Mouse (Mus musculus): ENCODE results near the gene Ptbp1.

Ptbp1 gene

DNA sequence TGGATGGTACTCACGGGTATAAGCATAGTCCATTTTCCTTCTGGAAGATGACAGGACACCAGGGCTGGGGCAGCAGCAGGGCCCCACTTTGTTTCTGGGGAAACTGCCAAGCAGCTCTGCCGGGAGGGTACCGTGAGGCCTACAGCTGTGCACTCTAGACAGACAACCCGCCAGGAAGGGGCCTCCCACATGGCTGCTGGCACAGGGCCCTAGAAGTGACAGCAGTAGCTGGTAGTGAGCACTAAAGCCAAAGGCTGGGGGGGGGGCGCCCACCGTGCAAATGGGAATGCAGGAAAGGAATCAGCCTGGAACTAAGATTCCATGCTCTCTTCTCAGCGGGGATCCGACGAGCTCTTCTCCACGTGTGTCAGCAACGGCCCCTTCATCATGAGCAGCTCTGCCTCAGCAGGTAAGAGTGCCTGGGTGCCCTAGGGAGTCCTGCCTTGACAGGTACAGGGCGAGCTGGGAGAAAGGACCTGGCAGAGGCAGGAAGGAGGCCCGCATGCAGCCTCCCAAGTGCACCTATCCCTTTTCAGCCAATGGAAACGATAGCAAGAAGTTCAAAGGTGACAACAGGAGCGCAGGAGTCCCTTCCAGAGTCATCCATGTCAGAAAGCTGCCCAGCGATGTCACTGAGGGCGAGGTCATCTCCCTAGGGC, 4.3 kb downstream of the Ptbp1 start:
- peak in 1 of 2 experiments; percentile 38 for DNase-seq (ENCODE audit: low spot score in 2 of 2)

GRCm38 (mm10) chr10:79859116-79859515, 4.9 kb downstream of the Ptbp1 start:
- no peak for DNase-seq (ENCODE audit: low spot score in 2 of 2)

GRCm38 (mm10) chr10:79860079-79860911, 6.1 kb downstream of the Ptbp1 start:
- DNase-seq (ENCODE audit: low spot score in 2 of 2): no peak

DNA sequence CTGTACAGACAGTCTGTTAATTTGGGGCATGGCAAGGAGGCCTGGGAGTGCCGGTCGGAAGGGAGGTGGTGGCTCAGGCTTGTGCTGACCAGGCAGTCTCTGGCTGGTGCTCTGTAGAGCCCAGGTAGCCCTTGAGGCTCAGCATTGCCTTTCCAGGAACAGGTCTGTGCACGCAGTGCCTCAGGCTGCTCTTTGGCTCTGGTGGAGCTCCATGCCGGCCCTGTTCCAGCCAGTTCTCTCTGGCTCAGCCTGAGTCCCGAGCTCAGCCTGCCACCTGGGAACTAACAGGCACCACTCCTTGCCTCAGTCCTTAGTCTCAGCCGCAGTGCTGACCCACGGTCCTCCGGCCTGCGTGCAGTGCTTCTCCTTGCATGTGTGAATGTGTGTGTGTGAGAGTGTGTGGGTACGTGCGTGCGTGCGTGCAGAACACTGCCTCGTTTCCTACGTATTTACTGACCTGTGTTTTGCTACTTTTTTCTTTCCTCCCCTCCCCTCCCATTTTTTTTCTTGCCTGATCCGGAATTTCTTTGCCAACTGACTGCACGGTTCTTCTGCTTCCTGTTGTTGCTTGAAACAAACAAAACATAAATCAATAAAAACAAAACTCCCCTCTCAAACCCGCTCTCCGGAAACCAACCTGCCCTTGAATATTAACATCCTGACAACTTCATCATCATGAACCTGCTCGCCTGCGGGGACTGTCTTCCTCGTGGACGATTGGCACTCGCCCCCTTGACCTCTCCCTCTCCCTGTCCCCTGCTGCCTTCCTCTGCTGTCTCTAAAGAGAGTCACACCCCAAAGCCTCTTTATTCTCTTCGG, 7.2 kb downstream of the Ptbp1 start:
- DNase-seq (ENCODE audit: low spot score in 2 of 2): peak in 1 of 2 experiments; percentile 52

GRCm38 (mm10) chr10:79862049-79862788, 8.0 kb downstream of the Ptbp1 start:
- no peak for DNase-seq (ENCODE audit: low spot score in 2 of 2)

DNA sequence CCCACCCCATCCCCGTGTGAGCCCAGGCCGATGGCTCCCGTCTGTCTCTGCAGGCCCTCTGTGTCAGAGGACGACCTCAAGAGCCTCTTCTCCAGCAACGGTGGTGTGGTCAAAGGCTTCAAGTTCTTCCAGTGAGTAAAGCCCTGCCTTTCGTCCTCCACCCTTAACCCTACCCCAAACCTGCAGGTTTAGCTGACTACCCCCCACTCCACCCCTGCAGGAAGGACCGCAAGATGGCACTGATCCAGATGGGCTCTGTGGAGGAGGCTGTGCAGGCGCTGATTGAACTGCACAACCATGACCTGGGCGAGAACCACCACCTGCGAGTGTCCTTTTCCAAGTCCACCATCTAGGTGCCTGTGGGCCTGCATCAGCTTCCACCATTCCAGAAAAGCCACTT, 8.7 kb downstream of the Ptbp1 start:
- no peak for DNase-seq (ENCODE audit: low spot score in 2 of 2)

GRCm38 (mm10) chr10:79864351-79865188, 10.3 kb downstream of the Ptbp1 start:
- no peak for DNase-seq (ENCODE audit: low spot score in 2 of 2)

DNA sequence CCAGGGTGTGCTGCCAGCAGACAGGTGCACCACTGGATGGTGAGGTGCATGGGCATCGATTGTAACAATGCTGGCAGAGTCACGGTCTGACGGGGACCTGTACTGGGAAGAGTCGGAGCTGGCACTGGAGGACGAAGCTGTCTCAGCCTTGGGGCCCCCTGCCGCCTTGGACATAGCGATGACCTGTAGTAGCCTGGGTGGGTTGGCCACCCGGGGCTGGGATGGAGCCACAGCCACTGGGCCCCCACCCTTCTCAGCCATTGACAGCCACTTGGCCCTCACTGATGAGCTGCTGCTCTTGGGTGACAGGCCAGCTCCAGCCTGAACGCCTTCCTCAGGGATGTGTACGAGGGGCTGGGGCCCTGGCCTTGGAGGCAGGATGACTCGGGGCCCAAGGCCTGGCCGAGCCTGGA, 11.0 kb downstream of the Ptbp1 start:
- DNase-seq (ENCODE audit: low spot score in 2 of 2): no peak

GRCm38 (mm10) chr10:79865801-79866295, 11.6 kb downstream of the Ptbp1 start:
- DNase-seq (ENCODE audit: low spot score in 2 of 2): no peak

DNA sequence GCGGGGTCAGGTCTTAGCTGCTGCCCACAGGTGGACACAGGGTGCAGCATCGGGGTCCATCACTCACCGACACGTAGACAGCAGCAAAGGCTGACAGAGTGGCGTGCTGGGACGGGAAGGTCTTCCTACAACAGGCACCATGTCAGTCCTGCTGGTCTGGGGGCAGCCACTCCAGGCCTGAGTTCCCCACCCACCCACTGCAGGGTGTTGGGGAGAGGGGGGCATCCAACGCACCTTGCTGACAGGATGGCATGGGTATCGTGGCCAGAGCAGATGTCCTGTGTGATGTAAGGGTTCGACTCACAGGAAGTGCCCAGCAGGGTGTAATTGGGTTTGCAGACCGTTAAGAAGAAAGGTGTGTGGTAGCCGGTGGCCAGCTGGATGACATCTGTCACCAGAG, 12.4 kb downstream of the Ptbp1 start:
- no peak for DNase-seq (ENCODE audit: low spot score in 2 of 2)

DNA sequence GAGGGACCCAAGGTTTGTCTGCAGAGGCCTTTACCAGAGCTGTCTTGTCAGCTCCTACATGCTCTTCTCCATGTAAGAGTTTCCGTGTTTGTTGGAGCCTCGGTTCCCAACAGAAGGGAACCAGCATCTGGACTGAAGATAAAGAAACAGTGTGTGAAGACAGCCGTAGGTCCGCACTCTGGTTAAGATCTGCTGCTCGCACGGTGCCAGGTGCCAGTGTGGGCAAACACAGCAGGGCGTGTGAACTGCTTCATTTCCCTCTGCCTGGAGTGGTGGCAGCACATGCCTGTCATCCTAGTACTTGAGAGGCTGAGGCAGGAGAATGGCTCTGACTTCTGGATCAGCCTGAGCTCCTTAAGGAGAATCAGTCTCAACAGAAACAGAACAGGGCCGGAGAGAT, 17.6 kb downstream of the Ptbp1 start:
- no peak for DNase-seq (ENCODE audit: low spot score in 2 of 2)

- DNase-seq (ENCODE audit: low spot score in 2 of 2): no peak
Measured at GRCm38 (mm10) chr10:79872862-79873261, 18.6 kb downstream of the Ptbp1 start.

- DNase-seq (ENCODE audit: low spot score in 2 of 2): no peak
Measured at GRCm38 (mm10) chr10:79873313-79873712, 19.1 kb downstream of the Ptbp1 start.

- no peak for DNase-seq (ENCODE audit: low spot score in 2 of 2)
Measured at GRCm38 (mm10) chr10:79873715-79874289, 19.6 kb downstream of the Ptbp1 start.

DNA sequence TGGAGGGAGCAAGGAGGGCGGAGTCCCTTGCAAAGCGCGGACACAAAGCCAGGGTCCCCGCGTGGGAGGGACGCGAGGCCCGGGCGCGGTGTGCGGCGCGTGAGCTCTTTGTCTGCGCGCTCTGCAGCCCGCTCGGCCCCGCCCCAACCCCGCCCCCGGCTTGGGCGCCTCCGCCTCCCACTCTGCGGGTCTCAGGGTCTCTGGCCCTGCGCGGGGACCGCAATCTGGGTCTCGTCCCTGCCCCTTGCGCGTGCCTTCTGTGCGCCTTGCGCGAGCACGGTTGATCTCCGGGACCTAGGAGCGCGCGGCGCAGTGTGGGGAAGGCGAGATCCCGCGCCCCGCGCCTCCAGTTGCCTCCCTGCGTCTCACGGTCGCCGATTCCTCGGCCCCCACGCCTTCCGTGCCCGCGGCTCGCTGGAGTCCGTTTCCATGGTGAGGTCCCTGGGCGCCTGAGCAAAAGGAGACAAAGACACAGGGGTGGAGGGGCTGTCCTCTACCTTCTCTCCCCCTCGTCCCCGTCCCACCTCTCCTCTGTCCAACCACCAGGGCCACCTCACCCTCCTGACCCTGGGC, 20.1 kb downstream of the Ptbp1 start, which contains the start of the genes Prtn3 and Plppr3:
Prtn3 (plus strand) TSS at position 187 of the 573 bp plus-strand sequence.
Plppr3 (minus strand) TSS at position 345 of the 573 bp plus-strand sequence.
- no peak for DNase-seq (ENCODE audit: low spot score in 2 of 2)

DNA sequence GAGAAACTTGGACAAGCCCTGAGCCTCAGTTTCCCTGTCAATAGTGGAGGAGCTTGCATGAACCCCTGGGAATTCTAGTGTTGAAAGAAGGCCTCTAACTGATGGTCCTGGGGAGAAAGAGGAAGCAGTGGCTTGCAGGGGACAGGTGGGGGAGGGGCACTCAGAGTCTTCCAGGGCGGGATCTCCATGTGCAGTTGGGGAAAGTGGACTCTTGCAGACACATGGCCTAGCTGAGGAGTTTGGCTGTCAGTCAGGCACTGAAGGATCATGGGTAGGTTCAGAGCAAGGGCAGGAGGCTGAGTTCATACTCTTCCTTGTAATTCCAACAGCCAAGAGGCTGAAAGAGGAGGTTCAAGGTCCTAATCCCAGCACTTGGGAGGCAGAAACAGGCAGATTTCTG, 22.9 kb downstream of the Ptbp1 start:
- no peak for DNase-seq (ENCODE audit: low spot score in 2 of 2)

DNA sequence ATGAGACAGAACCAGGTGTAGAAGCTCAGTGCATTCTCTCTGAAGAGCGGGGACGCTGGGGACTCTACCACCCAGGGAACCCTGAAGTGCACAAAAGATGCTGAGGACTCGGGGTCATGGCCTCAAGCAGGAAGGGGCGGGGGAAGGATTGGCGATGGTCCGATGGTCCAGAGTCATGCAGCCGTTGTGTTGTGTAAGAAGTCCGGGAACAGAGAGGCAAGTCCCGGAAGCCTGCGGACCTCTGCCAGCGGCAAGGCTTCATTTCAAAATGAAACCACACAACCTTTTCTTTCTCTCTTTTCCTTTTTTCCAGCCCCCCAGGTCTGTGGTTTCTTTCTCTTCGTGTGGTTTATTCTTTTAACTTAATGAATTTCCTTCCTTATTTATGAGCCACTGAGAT, 23.5 kb downstream of the Ptbp1 start:
- peak in 1 of 2 experiments; percentile 70 for DNase-seq (ENCODE audit: low spot score in 2 of 2)

GRCm38 (mm10) chr10:79879527-79879926, 25.3 kb downstream of the Ptbp1 start:
- no peak for DNase-seq (ENCODE audit: low spot score in 2 of 2)

- no peak for DNase-seq (ENCODE audit: low spot score in 2 of 2)
Measured at GRCm38 (mm10) chr10:79880721-79881120, 26.5 kb downstream of the Ptbp1 start.

GRCm38 (mm10) chr10:79881981-79882380, 27.8 kb downstream of the Ptbp1 start:
- no peak for DNase-seq (ENCODE audit: low spot score in 2 of 2)

Data from urinary bladder, postnatal 36 days (tissue).